Mouse (Mus musculus): ENCODE data around the gene Loxl3.

Loxl3 gene

GRCm38 (mm10) chr6:83053136-83053960, 19.4 kb downstream of the Loxl3 start:
- peak; percentile 69 for DNase-seq (ENCODE audit: inconsistent ontology term)

- DNase-seq (ENCODE audit: inconsistent ontology term) = peak; percentile 99
Observed at GRCm38 (mm10) chr6:83054074-83054851, 20.3 kb downstream of the Loxl3 start, which contains the start of gene Aup1. Gene Aup1 (plus strand): TSS chr6:83054521.

GRCm38 (mm10) chr6:83054871-83055431, 21.0 kb downstream of the Loxl3 start, which contains the start of gene Htra2:
Gene Htra2 (minus strand): TSS chr6:83055273.
- no peak for DNase-seq (ENCODE audit: inconsistent ontology term)

GRCm38 (mm10) chr6:83057790-83058189, 23.8 kb downstream of the Loxl3 start, which contains the start of gene Dqx1:
Gene Dqx1 (plus strand): TSS chr6:83057844.
- no peak for DNase-seq (ENCODE audit: inconsistent ontology term)

GRCm38 (mm10) chr6:83058725-83059124, 24.8 kb downstream of the Loxl3 start:
- no peak for DNase-seq (ENCODE audit: inconsistent ontology term)

- no peak for DNase-seq (ENCODE audit: inconsistent ontology term)
Observed at GRCm38 (mm10) chr6:83065995-83066394, 32.0 kb downstream of the Loxl3 start.

- no peak for DNase-seq (ENCODE audit: inconsistent ontology term)
Observed at GRCm38 (mm10) chr6:83066441-83066840, 32.5 kb downstream of the Loxl3 start.

- no peak for DNase-seq (ENCODE audit: inconsistent ontology term)
Observed at GRCm38 (mm10) chr6:83068221-83068620, 34.2 kb downstream of the Loxl3 start.

- DNase-seq (ENCODE audit: inconsistent ontology term) = no peak
Observed at GRCm38 (mm10) chr6:83068706-83069487, 34.9 kb downstream of the Loxl3 start.

- no peak for DNase-seq (ENCODE audit: inconsistent ontology term)
Observed at GRCm38 (mm10) chr6:83069488-83070246, 35.7 kb downstream of the Loxl3 start.

GRCm38 (mm10) chr6:83070247-83070310, 36.1 kb downstream of the Loxl3 start, which contains the start of gene Tlx2:
Gene Tlx2 (minus strand): TSS chr6:83070293.
- no peak for DNase-seq (ENCODE audit: inconsistent ontology term)

GRCm38 (mm10) chr6:83070311-83071219, 36.6 kb downstream of the Loxl3 start:
- DNase-seq (ENCODE audit: inconsistent ontology term) = peak; percentile 65

- no peak for DNase-seq (ENCODE audit: inconsistent ontology term)
Observed at GRCm38 (mm10) chr6:83071220-83071619, 37.2 kb downstream of the Loxl3 start.

- DNase-seq (ENCODE audit: inconsistent ontology term) = no peak
Observed at GRCm38 (mm10) chr6:83074979-83075378, 41.0 kb downstream of the Loxl3 start.

- peak; percentile 57 for DNase-seq (ENCODE audit: inconsistent ontology term)
Observed at GRCm38 (mm10) chr6:83077630-83078323, 43.8 kb downstream of the Loxl3 start, which contains the start of gene Pcgf1. Gene Pcgf1 (plus strand): TSS chr6:83077869.

GRCm38 (mm10) chr6:83078324-83078858, 44.4 kb downstream of the Loxl3 start:
- DNase-seq (ENCODE audit: inconsistent ontology term) = peak; percentile 98

GRCm38 (mm10) chr6:83080210-83080609, 46.2 kb downstream of the Loxl3 start:
- no peak for DNase-seq (ENCODE audit: inconsistent ontology term)

- no peak for DNase-seq (ENCODE audit: inconsistent ontology term)
Observed at GRCm38 (mm10) chr6:83083497-83083896, 49.5 kb downstream of the Loxl3 start.

- DNase-seq (ENCODE audit: inconsistent ontology term) = no peak
Observed at GRCm38 (mm10) chr6:83084477-83084876, 50.5 kb downstream of the Loxl3 start.
